Mouse (Mus musculus) cerebellum, postnatal 4 days (tissue): ENCODE data around the gene Zfp787.
"Not testable (repeated sequence)": the region's sequence is repeated elsewhere in the genome, so short reads cannot be mapped to it uniquely, and the experiment has no call there.

Source experiments
- DNase-seq, 2 experiments: peaks; one replicate each; pipeline ENCODE4 v3.0.0; 2022; ENCODE audit warnings: low spot score in 2 of 2, mixed read lengths in 1 of 2

Zfp787 gene

GRCm38 (mm10) chr7:6162172-6162571 lies 6.4 kb upstream of the Zfp787 start:
- no peak for DNase-seq

GRCm38 (mm10) chr7:6161541-6161940 lies 5.7 kb upstream of the Zfp787 start:
- no peak for DNase-seq

DNA sequence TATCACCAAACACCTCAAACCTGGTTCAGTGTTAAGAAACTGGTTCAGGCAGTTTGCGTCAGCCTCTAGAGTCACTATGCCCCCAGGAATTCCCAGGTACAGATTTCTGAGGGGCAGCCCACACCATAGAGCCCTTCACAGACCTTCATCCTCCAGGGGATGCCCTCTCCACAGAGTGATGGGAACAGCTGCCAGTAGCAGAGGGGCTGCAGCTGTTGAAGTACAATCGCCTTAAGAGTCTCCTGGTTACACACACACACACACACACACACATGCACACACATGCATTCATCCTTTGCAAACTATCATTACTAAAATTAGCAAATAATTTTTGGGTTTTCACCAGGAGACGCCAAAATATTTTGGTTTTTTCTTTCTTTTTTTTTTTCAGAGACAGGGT lies 3.8 kb upstream of the Zfp787 start:
- DNase-seq: no peak

DNA sequence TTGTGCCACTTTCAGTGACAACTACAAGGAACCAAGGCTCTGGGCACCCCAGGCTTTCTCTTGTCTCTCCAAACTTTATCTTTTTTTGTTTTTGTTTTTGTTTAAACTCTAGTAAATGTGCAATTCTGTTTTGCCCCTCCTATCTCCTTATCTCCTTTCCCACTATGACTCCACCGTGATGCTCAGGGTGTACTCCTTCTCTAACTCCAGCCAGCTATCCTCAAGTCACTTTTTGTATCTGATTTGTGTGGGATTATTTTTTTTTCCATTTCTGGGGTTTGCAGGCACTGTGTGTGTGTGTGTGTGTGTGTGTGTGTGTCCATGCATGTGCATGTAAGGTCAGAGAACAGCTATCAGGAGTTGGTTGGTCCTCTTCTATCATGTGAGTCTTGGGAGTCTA lies 1.7 kb upstream of the Zfp787 start:
- DNase-seq: no peak

- DNase-seq: no peak
Measured at GRCm38 (mm10) chr7:6156901-6157472, 1.2 kb upstream of the Zfp787 start.

DNA sequence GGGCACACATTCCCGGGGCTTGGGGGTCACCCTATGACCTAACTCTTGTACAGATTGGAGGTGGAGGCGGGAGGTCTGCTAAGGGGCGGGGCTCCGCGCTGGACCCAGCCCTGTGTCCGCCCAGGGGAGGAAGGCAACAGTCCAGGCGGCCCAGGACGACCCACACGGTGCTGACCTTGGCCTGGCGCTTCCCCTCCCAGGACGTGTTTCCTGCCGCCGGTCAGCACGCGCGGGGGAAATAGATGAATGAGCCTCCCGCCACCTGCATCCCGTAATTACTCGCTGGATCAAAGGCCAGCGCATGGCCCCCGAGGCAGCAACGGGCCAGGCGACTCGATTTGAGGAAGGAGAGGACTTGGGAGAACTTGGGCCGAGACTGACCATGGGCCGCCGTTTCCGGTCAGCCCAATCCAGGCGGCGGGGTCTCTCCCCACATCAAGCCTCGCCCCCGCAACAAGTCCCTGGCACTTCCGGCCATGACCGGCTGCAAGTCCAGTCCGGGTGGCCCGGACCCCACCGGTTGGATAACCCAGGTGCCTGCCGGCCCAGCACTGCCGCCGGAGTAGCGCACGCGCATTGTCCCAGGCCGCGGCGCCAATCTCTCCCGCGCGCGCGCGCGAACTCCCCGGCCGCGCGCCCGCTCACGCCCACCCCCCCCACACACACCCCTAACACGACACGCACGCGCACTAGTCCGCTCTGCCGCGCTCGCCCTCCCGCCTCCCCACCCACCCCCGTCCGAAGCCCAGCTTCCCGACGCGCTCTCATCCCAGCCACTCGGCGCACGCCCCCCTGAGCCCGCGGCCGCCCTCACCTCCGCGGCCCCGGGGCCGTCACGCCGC lies 545 bp downstream of the Zfp787 start:
- DNase-seq: peak; percentile 65 to 83

DNA sequence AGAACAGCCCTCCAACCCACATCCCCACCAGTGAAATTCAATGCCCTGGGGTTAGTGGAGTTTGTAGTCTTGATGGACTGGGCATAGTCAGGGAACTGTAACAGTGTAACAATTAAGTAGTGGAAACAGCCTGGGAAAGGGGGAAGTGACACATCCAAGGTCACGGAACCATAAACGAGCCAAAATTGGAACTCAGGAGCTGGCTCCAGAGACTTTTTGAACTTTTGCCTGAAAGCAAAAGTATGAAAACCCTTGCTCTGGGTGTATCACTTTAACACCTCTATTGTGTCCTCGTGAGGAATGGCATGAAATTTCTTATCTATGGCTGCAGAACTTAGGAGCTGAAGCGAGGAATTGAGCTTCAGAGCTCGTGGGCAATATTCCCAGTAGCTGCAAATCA lies 1.6 kb downstream of the Zfp787 start:
- DNase-seq: no peak

DNA sequence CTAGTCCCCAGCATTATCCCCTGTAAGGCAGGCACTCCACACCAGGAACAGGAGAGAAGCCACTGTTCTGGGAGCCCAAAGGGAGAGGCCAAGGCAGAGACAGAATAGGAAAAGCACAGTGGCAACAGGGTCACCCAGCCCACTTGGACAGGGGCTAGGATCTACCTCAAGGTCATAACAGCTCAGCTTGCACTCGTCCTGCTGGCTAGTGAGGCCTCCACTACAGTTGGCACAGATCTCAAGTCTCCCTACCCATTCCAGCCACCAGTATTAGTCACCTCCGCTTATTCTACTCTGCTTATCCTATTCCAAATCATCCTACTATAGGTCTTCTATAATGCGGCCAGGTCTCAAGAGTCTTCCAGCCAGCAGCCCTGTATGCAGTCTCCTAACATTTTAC lies 2.7 kb downstream of the Zfp787 start:
- no peak for DNase-seq

DNA sequence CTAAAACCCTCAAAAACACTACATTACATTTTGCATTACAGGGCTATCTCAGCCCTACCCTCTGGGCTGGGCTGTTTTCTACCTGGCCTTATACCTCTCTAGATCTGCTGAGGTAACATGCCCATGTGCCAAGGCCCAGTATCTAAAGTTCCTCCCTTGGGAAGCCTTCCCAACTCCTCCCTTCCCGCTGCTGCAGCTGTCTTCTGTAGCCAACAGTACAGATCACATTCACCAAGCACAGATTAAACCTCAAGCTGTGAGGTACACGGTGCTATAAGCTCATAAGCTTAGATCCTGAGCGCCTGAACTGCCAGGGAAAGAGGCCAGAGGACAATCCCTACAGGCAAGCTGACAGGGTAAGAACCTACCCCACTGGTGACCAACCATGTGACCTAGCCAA lies 3.8 kb downstream of the Zfp787 start:
- DNase-seq: no peak

GRCm38 (mm10) chr7:6151266-6151665 lies 4.5 kb downstream of the Zfp787 start:
- no peak for DNase-seq

GRCm38 (mm10) chr7:6147688-6148087 lies 8.1 kb downstream of the Zfp787 start:
- no peak for DNase-seq

DNA sequence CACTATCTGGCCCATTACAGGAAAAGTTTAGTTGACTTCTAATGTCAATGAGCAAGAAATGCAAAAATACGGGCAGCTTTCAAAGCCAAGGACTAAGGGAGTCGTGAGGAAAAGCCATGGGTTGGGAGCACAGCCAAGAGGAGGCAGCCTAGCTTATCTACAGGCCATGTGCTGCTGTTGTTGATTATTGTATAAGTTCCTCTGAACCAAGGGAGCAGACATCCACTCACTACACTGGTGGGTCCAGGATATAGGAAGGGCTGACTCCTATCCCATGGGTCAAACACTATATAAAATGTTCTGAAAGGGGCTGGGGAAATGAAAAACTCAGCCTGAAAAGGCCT lies 8.8 kb downstream of the Zfp787 start:
- no peak for DNase-seq

DNA sequence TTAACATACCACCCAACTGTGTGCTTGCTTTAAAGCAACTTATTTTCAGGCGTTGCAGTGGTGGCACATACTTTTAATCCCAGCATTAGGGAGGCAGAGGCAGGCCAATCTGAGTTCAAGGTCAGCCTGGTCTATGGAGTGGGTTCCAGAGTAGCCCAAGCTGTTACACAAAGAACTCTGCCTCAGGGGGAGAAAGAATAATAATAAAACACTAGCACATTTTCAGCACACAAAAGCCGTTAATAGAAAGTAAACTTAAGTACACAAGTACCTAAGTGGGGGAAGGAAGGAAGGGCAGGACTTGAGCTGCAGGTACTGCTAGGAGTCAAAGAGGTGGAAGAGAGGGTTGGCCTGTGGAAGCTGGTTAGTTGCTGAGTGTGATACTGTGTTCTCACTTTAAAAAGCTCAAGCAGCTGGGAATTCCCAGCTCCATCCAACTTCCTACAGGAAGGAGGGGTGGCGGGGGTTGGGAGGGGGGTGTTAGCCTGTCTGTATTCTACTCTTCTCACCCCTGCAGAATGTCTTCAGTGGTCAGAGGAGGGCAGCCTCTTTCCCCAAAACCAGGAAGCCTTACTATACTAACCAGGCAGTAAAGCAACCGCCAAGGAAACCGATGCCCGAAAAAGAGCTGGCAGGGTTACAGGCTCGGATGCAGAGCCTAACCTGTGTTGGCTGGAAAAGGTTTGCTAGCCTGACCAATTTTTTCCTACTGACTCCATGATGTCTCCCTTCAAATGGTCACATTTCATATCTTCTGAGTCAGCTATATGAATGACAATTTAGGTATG lies 9.4 kb downstream of the Zfp787 start:
- no peak for DNase-seq

DNA sequence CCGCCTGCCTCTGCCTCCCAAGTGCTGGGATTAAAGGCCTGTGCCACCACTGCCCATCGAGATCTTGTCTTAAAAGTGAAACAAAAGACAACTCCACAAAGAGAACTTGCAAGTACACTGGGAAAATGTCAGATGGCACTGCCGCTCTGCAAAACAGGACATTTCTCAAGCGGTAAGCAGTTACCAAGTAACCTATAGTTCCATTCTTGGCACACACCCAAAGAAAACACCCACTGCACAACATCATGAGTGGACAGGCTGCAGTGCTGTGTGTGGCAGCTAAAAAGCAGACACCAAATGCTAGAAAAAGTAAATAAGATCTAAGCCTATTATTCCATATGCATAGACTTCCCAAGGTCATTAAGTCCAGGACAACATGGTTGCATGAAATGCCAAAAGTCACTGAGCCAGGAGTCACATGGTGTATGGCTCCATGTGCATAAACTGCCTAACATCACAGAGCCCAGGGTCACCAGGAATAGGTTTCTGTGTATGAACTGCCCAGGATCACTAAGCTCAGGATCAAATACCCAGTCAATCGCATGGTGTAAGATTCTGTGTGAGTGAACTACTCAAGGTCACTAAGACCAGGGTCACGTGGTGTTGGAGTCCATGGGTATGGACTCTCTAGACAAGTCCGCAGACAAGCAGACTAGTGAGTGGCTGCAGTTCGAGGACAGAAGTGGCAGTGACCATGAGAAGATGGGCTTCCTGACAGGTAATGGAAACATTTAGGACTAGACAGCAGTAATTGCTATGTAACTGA lies 10.2 kb downstream of the Zfp787 start:
- DNase-seq: no peak

- DNase-seq: no peak
Measured at GRCm38 (mm10) chr7:6143991-6144531, 11.7 kb downstream of the Zfp787 start.

DNA sequence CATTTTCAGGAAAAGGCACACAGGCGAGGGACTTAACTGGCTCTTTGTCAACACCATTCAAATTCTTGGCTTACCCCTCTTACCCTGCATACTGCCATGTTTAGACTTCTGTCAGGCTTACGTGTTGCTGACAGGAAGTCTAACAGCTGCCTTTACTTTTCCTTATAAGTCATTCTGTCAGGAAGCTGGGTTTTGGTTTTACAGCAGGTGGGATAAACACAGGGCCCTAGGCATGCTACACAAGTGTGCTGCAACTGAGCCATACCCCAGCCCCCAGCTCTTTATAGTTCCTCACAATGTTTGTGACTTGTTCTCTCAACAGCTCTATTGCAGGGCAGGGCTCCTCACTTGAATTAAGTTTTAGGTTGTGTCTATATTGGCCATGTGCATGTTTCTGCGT lies 16.5 kb downstream of the Zfp787 start:
- no peak for DNase-seq

GRCm38 (mm10) chr7:6136497-6136896 lies 19.3 kb downstream of the Zfp787 start:
- DNase-seq: no peak

GRCm38 (mm10) chr7:6132646-6133045 lies 23.2 kb downstream of the Zfp787 start:
- no peak for DNase-seq

GRCm38 (mm10) chr7:6130346-6130745 lies 25.5 kb downstream of the Zfp787 start:
- no peak for DNase-seq

GRCm38 (mm10) chr7:6126690-6127448 lies 28.9 kb downstream of the Zfp787 start:
- peak; percentile 52 to 80 for DNase-seq

- DNase-seq: not testable (repeated sequence)
Measured at GRCm38 (mm10) chr7:6121128-6121527, 34.7 kb downstream of the Zfp787 start.
